Comparison of ENCODE assay signal across 13 mouse cellular contexts in genomic region chr3:102167555-102168210, GRCm38 (mm10). TPM values are rescaled to one million over a fixed set of nuclear protein-coding genes. Genes with fewer than 3 reads are reported as not detected.
DNase-seq lines count a peak whose midpoint lies in the region; ATAC-seq lines count a peak whose summit lies in the region.
"Had no signal": no experiment of that assay in that cellular context is flagged by ENCODE, and none has a peak within 500 bp of the region (broad histone marks: within the 10 kb centered on the region; RNA-seq: fewer than 3 reads in every experiment).

No protein-coding gene starts in this region.

- DNase-seq in heart, adult 9 months (ENCODE audit: low spot score in 2 of 2) = no peak
- peak; percentile 61 for DNase-seq in Muller cell, postnatal 12 days (ENCODE audit: inconsistent ontology term)
- DNase-seq in ovary, postnatal 10 days (ENCODE audit: low spot score) = no peak
- no peak for DNase-seq in testis, postnatal 10 days (ENCODE audit: low spot score)
- no peak for DNase-seq in right cerebral cortex, postnatal 10 days (ENCODE audit: low spot score in 2 of 2)
- DNase-seq: layer of hippocampus, postnatal 36 days; right cerebral cortex, postnatal 25 days had no signal

- peaks cover 36% of the 10 kb centered on the region for H3K36me3 ChIP-seq in heart, embryonic 13.5 days
- H3K36me3 ChIP-seq in forebrain, embryonic 16.5 days (ENCODE audit: control insufficient read depth, insufficient read depth) = no peaks in the 10 kb centered on the region
- H3K36me3 ChIP-seq in midbrain, embryonic 13.5 days = peaks cover 2% of the 10 kb centered on the region; the same call in 1 of the 2 replicates
- H3K36me3 ChIP-seq: hindbrain, embryonic 15.5 days had no signal

- H3K4me1 ChIP-seq in heart, embryonic 13.5 days = peaks cover 77% of the 10 kb centered on the region
- H3K4me1 ChIP-seq in forebrain, embryonic 16.5 days (replicated peaks; ENCODE audit: control insufficient read depth, insufficient read depth, low read length) = peaks cover 24% of the 10 kb centered on the region
- H3K4me1 ChIP-seq in midbrain, embryonic 13.5 days (replicated peaks) = peaks cover 17% of the 10 kb centered on the region

- 11% methylated on average over 10 of the region's 10 CpGs for WGBS in heart, embryonic 13.5 days
- 12% methylated on average over 10 of the region's 10 CpGs for WGBS in forebrain, embryonic 16.5 days
- WGBS in midbrain, embryonic 13.5 days = 3% methylated on average over 10 of the region's 10 CpGs

- peak overlapping the region; percentile 62 for H3K9ac ChIP-seq in heart, embryonic 13.5 days
- 0 out of 2 replicates have a peak overlapping the region, but pooled peaks have one; percentile 17 for H3K9ac ChIP-seq in forebrain, embryonic 16.5 days (replicated peaks; ENCODE audit: low read depth, low read length)
- peak overlapping the region; percentile 7; the same call in 1 of the 2 replicates for H3K9ac ChIP-seq in midbrain, embryonic 13.5 days (replicated peaks)
- H3K9ac ChIP-seq: embryonic facial prominence, embryonic 15.5 days; hindbrain, embryonic 15.5 days had no signal

- no peak overlapping the region for H3K4me3 ChIP-seq in heart, embryonic 13.5 days
- no peak overlapping the region for H3K4me3 ChIP-seq in forebrain, embryonic 16.5 days (replicated peaks; ENCODE audit: low read length)
- H3K4me3 ChIP-seq in midbrain, embryonic 13.5 days (replicated peaks) = no peak overlapping the region
- H3K4me3 ChIP-seq: embryonic facial prominence, embryonic 15.5 days; hindbrain, embryonic 15.5 days had no signal

- H3K27me3 ChIP-seq in heart, embryonic 13.5 days (replicated peaks) = no peaks in the 10 kb centered on the region
- no peaks in the 10 kb centered on the region for H3K27me3 ChIP-seq in forebrain, embryonic 16.5 days (replicated peaks; ENCODE audit: control insufficient read depth, insufficient read depth, low read length)
- 0 out of 2 replicates have a peak, but pooled peaks cover 3% of the 10 kb centered on the region for H3K27me3 ChIP-seq in midbrain, embryonic 13.5 days
- H3K27me3 ChIP-seq: embryonic facial prominence, embryonic 15.5 days; hindbrain, embryonic 15.5 days had no signal

- peak overlapping the region; percentile 89 for H3K27ac ChIP-seq in heart, embryonic 13.5 days (replicated peaks)
- no peak overlapping the region for H3K27ac ChIP-seq in forebrain, embryonic 16.5 days (ENCODE audit: low read length)
- peak overlapping the region; percentile 51; the same call in 1 of the 2 replicates for H3K27ac ChIP-seq in midbrain, embryonic 13.5 days
- H3K27ac ChIP-seq: embryonic facial prominence, embryonic 15.5 days; hindbrain, embryonic 15.5 days; macrophage had no signal

- no peak for ATAC-seq in heart, embryonic 13.5 days (ENCODE audit: extremely low read depth, insufficient number of reproducible peaks, low FRiP score, low TSS enrichment)
- ATAC-seq in forebrain, embryonic 16.5 days = no peak
- ATAC-seq in midbrain, embryonic 13.5 days = peak; percentile 67

- peak overlapping the region; percentile 40 for H3K4me2 ChIP-seq in heart, embryonic 13.5 days
- H3K4me2 ChIP-seq in forebrain, embryonic 16.5 days (ENCODE audit: low read length) = no peak overlapping the region; the same call in 1 of the 2 replicates
- peak overlapping the region; percentile 30 for H3K4me2 ChIP-seq in midbrain, embryonic 13.5 days (replicated peaks)
- H3K4me2 ChIP-seq: embryonic facial prominence, embryonic 15.5 days; hindbrain, embryonic 15.5 days had no signal

- no peaks in the 10 kb centered on the region for H3K9me3 ChIP-seq in heart, embryonic 13.5 days
- no peaks in the 10 kb centered on the region for H3K9me3 ChIP-seq in forebrain, embryonic 16.5 days (ENCODE audit: control insufficient read depth, low read length)
- H3K9me3 ChIP-seq in midbrain, embryonic 13.5 days = no peaks in the 10 kb centered on the region
- H3K9me3 ChIP-seq: embryonic facial prominence, embryonic 15.5 days; hindbrain, embryonic 15.5 days had no signal

RNA-seq across cellular contexts. Expression of gene Vangl1, which starts 36.8 kb away (rescaled TPM):
- 19.2 and 24.0 TPM in 2 replicates for polyA plus RNA-seq in heart, embryonic 13.5 days (2015; fragmentation: Nextera tagmentation; extraction: Ambion mirVana)
- 6.3 and 8.0 TPM in 2 replicates for polyA plus RNA-seq in forebrain, embryonic 16.5 days (2015; fragmentation: Nextera tagmentation; extraction: Ambion mirVana)
- 5.9 and 7.3 TPM in 2 replicates for polyA plus RNA-seq in midbrain, embryonic 13.5 days (2015; fragmentation: Nextera tagmentation; extraction: Ambion mirVana)

Comparison
In these comparisons a context has a peak if more than half of its experiments do, and no peak if none do; other contexts are left out.
1. H3K9ac ChIP-seq: peak in every context shown above with its lines; median percentile 62 in heart, embryonic 13.5 days; 17 in forebrain, embryonic 16.5 days; 7 in midbrain, embryonic 13.5 days.